Mouse (Mus musculus) megakaryocyte-erythroid progenitor cell, adult 5-6 weeks (primary cell): Measurements from ENCODE around the gene Clec2l. TPM values are rescaled to one million over a fixed set of nuclear protein-coding genes. Genes with fewer than 3 reads are reported as not detected.
"Not testable (repeated sequence)": the region's sequence is repeated elsewhere in the genome, so short reads cannot be mapped to it uniquely, and the experiment has no call there.

Experiments
- ATAC-seq: replicated peaks from 2 replicates; pipeline ENCODE4 v1.8.0; 2016; ENCODE audit warnings: mild to moderate bottlenecking, inconsistent platforms; ENCODE audit not compliant: severe bottlenecking, poor library complexity, low FRiP score, low TSS enrichment
- total RNA-seq, 2 experiments: library from RNA; stranded (forward) in 1 of 2; stranded (reverse) in 1 of 2; fragments of 200-1000, 215-1000 nt in 1 of 2; fragments of >200 nt in 1 of 2; fragmentation: Nextera tagmentation in 1 of 2; gene quantifications; 2 replicates each; pipeline ENCODE4 v1.2.3; 2014 to 2017

Gene Clec2l
- total RNA-seq, 2 experiments from 2014 or later, result not detected

GRCm38 (mm10) chr6:38661626-38662025 is 1.2 kb upstream of the Clec2l start:
- ATAC-seq, result no peak

- ATAC-seq, result 0 out of 2 replicates have a peak, but pooled peaks have one; percentile 29
Measured at GRCm38 (mm10) chr6:38669580-38669979, 6.7 kb downstream of the Clec2l start.

- not testable (repeated sequence) for ATAC-seq
Measured at GRCm38 (mm10) chr6:38670488-38670887, 7.6 kb downstream of the Clec2l start.

- ATAC-seq, result peak; percentile 69
Measured at GRCm38 (mm10) chr6:38671270-38671669, 8.4 kb downstream of the Clec2l start.

GRCm38 (mm10) chr6:38672011-38672410 is 9.1 kb downstream of the Clec2l start:
- no peak for ATAC-seq

- ATAC-seq, result 0 out of 2 replicates have a peak, but pooled peaks have one; percentile 45
Measured at GRCm38 (mm10) chr6:38676217-38676616, 13.3 kb downstream of the Clec2l start.

- no peak for ATAC-seq
Measured at GRCm38 (mm10) chr6:38676723-38677122, 13.9 kb downstream of the Clec2l start.

GRCm38 (mm10) chr6:38677629-38678028 is 14.8 kb downstream of the Clec2l start:
- ATAC-seq, result peak; percentile 50

GRCm38 (mm10) chr6:38682532-38682931 is 19.7 kb downstream of the Clec2l start:
- no peak for ATAC-seq

- no peak for ATAC-seq
Measured at GRCm38 (mm10) chr6:38687216-38687615, 24.3 kb downstream of the Clec2l start.

GRCm38 (mm10) chr6:38688841-38689240 is 26.0 kb downstream of the Clec2l start:
- no peak for ATAC-seq

- no peak for ATAC-seq
Measured at GRCm38 (mm10) chr6:38690615-38691014, 27.7 kb downstream of the Clec2l start.

- no peak for ATAC-seq
Measured at GRCm38 (mm10) chr6:38691052-38691451, 28.2 kb downstream of the Clec2l start.

- ATAC-seq, result no peak
Measured at GRCm38 (mm10) chr6:38692556-38692955, 29.7 kb downstream of the Clec2l start.

GRCm38 (mm10) chr6:38695380-38696054 is 32.6 kb downstream of the Clec2l start:
- ATAC-seq, result peak; percentile 84

GRCm38 (mm10) chr6:38696570-38696969 is 33.7 kb downstream of the Clec2l start:
- no peak for ATAC-seq

- ATAC-seq, result no peak
Measured at GRCm38 (mm10) chr6:38698233-38698889, 35.5 kb downstream of the Clec2l start.

- no peak for ATAC-seq
Measured at GRCm38 (mm10) chr6:38701421-38701820, 38.6 kb downstream of the Clec2l start.

GRCm38 (mm10) chr6:38702810-38703399 is 40.0 kb downstream of the Clec2l start:
- ATAC-seq, result no peak

GRCm38 (mm10) chr6:38703526-38703925 is 40.7 kb downstream of the Clec2l start:
- 0 out of 2 replicates have a peak, but pooled peaks have one; percentile 21 for ATAC-seq
